Mouse (Mus musculus): ENCODE data around the gene Cd300ld5. TPM values are rescaled to one million over a fixed set of nuclear protein-coding genes. Genes with fewer than 3 reads are reported as not detected.

The Cd300ld5 gene
- total and polyA plus RNA-seq, 2 experiments from 2014 or later = not detected

DNA sequence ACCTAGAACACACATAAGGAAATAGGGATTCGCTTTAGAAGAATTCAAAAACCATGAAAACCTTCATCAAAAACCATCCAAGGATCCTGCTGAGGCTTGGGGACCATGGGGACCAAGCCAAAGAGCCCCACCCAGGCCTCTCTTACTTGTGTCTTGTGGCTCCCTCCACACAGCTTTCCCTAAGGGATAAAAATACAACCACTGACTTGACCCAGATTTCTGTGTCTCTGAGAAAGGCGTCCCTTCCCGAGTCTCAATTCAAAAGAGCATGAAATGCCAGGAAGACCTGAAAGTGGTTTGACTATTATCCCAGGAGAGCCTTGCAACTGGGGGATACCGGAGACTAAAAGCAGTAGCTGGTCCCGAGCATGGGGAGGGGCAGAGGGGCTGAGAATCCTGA, 35.4 kb upstream of the Cd300ld5 start:
- WGBS = 64% methylated on average over 5 of the region's 5 CpGs
- H3K9me3 ChIP-seq (replicated peaks; ENCODE audit: control insufficient read depth, low read length) = no peaks in the 10 kb centered on the region
- no peaks in the 10 kb centered on the region for H3K36me3 ChIP-seq (replicated peaks; ENCODE audit: control insufficient read depth, insufficient read depth, low read length)
- DNase-seq (ENCODE audit: low spot score) = no peak
- no peak for TF ChIP-seq EP300 (IDR thresholded peaks at IDR 0.05; ENCODE audit: low read depth)
- H3K4me2 ChIP-seq (ENCODE audit: low read depth, low read length) = no peak overlapping the region
- no peaks in the 10 kb centered on the region for H3K27me3 ChIP-seq (ENCODE audit: control insufficient read depth, insufficient read depth, low read length)
- H3K4me1 ChIP-seq (ENCODE audit: control insufficient read depth, insufficient read depth) = no peaks in the 10 kb centered on the region
- H3K27ac ChIP-seq (ENCODE audit: low read depth) = no peak overlapping the region
- no peak overlapping the region for H3K4me3 ChIP-seq (ENCODE audit: low read depth, low read length)
- no peak overlapping the region for H3K9ac ChIP-seq (replicated peaks; ENCODE audit: low read depth, low read length)
- no peak for ATAC-seq (ENCODE audit: insufficient read depth, low read depth)

DNA sequence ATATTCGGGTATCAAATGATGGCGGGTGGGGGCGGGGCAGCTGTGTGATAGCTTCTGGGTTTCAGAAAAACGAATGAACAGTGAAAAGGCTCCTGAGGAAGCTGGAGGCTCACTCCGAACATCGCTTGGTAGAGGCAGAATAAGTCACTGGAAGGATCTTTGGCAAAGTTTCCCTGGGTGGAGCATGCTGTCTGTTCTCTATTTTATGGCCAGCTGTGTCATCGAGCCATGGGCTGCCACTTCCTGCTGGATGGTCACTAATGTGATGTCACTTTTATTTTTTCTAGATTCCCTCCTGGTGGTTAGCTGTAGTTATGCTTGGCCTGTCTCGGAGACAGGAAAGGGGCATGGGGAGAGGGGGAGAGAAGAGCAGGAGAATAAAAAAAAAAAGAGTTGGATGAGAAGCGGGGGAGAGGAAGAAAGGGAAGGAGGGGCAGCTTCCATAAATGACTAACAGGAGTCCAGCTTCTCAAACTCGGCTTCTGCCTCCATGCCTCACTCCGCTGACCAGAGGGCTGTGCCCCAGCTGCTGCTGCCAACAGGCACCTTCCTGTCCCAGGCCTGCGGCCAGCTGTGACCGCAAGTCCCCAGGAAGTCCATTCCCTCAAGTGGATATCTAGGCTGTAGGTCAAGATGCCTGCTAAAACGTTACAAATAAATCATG, 34.2 kb upstream of the Cd300ld5 start:
- no peaks in the 10 kb centered on the region for H3K4me1 ChIP-seq (ENCODE audit: control insufficient read depth, insufficient read depth)
- DNase-seq (ENCODE audit: low spot score) (peak; percentile 39), ATAC-seq (ENCODE audit: insufficient read depth, low read depth) (peak; percentile 49; the same call in 1 of the 2 replicates)
- TF ChIP-seq CTCF (IDR thresholded peaks at IDR 0.05; ENCODE audit: low read depth) = no peak
- no peak for TF ChIP-seq EP300 (IDR thresholded peaks at IDR 0.05; ENCODE audit: low read depth)
- H3K4me3 ChIP-seq (ENCODE audit: low read depth, low read length) = no peak overlapping the region
- peak overlapping the region; percentile 37 for H3K4me2 ChIP-seq (ENCODE audit: low read depth, low read length)
- peak overlapping the region; percentile 43; the same call in 1 of the 2 replicates for H3K27ac ChIP-seq (ENCODE audit: low read depth)
- H3K9ac ChIP-seq (replicated peaks; ENCODE audit: low read depth, low read length) = no peak overlapping the region
- H3K36me3 ChIP-seq (replicated peaks; ENCODE audit: control insufficient read depth, insufficient read depth, low read length) = no peaks in the 10 kb centered on the region
- H3K27me3 ChIP-seq (ENCODE audit: control insufficient read depth, insufficient read depth, low read length) = no peaks in the 10 kb centered on the region
- 20% methylated on average over 14 of the region's 14 CpGs for WGBS
- H3K9me3 ChIP-seq (replicated peaks; ENCODE audit: control insufficient read depth, low read length) = no peaks in the 10 kb centered on the region

- no peaks in the 10 kb centered on the region for H3K27me3 ChIP-seq (ENCODE audit: control insufficient read depth, insufficient read depth, low read length)
- no peak overlapping the region for H3K9ac ChIP-seq (replicated peaks; ENCODE audit: low read depth, low read length)
- DNase-seq (ENCODE audit: low spot score) (no peak), ATAC-seq (ENCODE audit: insufficient read depth, low read depth) (no peak)
- no peaks in the 10 kb centered on the region for H3K36me3 ChIP-seq (replicated peaks; ENCODE audit: control insufficient read depth, insufficient read depth, low read length)
- H3K27ac ChIP-seq (ENCODE audit: low read depth) = no peak overlapping the region
- TF ChIP-seq CTCF (IDR thresholded peaks at IDR 0.05; ENCODE audit: low read depth) (no peak), EP300 (IDR thresholded peaks at IDR 0.05; ENCODE audit: low read depth) (no peak)
- WGBS = 12% methylated on average over 9 of the region's 9 CpGs
- H3K9me3 ChIP-seq (replicated peaks; ENCODE audit: control insufficient read depth, low read length) = no peaks in the 10 kb centered on the region
- H3K4me3 ChIP-seq (ENCODE audit: low read depth, low read length) = no peak overlapping the region
- H3K4me1 ChIP-seq (ENCODE audit: control insufficient read depth, insufficient read depth) = no peaks in the 10 kb centered on the region
- 0 out of 2 replicates have a peak overlapping the region, but pooled peaks have one; percentile 10 for H3K4me2 ChIP-seq (ENCODE audit: low read depth, low read length)
Measured at GRCm38 (mm10) chr11:115071015-115071551, 33.5 kb upstream of the Cd300ld5 start.

GRCm38 (mm10) chr11:115066768-115067167, 29.2 kb upstream of the Cd300ld5 start:
- Histone ChIP-seq H3K4me2 (ENCODE audit: low read depth, low read length) (no peak overlapping the region), H3K27ac (ENCODE audit: low read depth) (no peak overlapping the region), H3K9me3 (replicated peaks; ENCODE audit: control insufficient read depth, low read length) (no peaks in the 10 kb centered on the region), H3K4me3 (ENCODE audit: low read depth, low read length) (no peak overlapping the region), H3K36me3 (replicated peaks; ENCODE audit: control insufficient read depth, insufficient read depth, low read length) (no peaks in the 10 kb centered on the region), H3K9ac (replicated peaks; ENCODE audit: low read depth, low read length) (no peak overlapping the region), H3K27me3 (ENCODE audit: control insufficient read depth, insufficient read depth, low read length) (no peaks in the 10 kb centered on the region), H3K4me1 (ENCODE audit: control insufficient read depth, insufficient read depth) (no peaks in the 10 kb centered on the region)
- TF ChIP-seq CTCF (IDR thresholded peaks at IDR 0.05; ENCODE audit: low read depth) (no peak), EP300 (IDR thresholded peaks at IDR 0.05; ENCODE audit: low read depth) (no peak)
- no peak for ATAC-seq (ENCODE audit: insufficient read depth, low read depth)
- WGBS = 60% methylated on average over 6 of the region's 6 CpGs
- no peak for DNase-seq (ENCODE audit: low spot score)

DNA sequence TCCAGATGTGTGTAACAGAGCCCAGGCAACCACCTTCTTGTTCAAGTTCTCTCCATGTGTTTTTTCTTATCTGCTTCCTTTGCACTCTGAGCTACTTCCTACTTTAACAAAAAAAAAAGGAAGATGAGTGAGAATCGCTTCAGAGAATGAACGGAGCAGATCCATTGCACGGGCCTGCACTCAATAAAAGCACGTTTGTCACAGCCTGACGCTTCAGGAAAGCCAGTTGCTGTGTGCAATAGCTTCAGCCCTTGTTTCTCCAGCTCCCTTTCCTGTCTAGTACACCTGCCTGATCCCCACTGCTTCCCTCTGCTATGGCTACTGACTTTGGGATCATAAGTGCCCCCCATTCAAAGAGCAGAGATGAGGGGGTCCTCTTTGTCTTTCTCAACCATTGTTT, 24.5 kb upstream of the Cd300ld5 start, which contains the start of gene Cd300e:
Gene Cd300e, minus strand, starts transcription at position 101 of the 400 bp plus-strand sequence.
- no peak for ATAC-seq (ENCODE audit: insufficient read depth, low read depth)
- TF ChIP-seq CTCF (IDR thresholded peaks at IDR 0.05; ENCODE audit: low read depth) = no peak
- TF ChIP-seq EP300 (IDR thresholded peaks at IDR 0.05; ENCODE audit: low read depth) = no peak
- no peak within 1 kb of the TSS for H3K4me3 ChIP-seq (ENCODE audit: low read depth, low read length)
- H3K27me3 ChIP-seq (ENCODE audit: control insufficient read depth, insufficient read depth, low read length) = no peaks in the 10 kb centered on the region
- no peaks in the 10 kb centered on the region for H3K9me3 ChIP-seq (replicated peaks; ENCODE audit: control insufficient read depth, low read length)
- H3K36me3 ChIP-seq (replicated peaks; ENCODE audit: control insufficient read depth, insufficient read depth, low read length) = no peaks in the 10 kb centered on the region
- H3K9ac ChIP-seq (replicated peaks; ENCODE audit: low read depth, low read length) = no peak within 1 kb of the TSS
- no peak for DNase-seq (ENCODE audit: low spot score)
- WGBS = 45% methylated on average over 5 of the region's 5 CpGs
- no peaks in the 10 kb centered on the region for H3K4me1 ChIP-seq (ENCODE audit: control insufficient read depth, insufficient read depth)
- H3K4me2 ChIP-seq (ENCODE audit: low read depth, low read length) = no peak within 1 kb of the TSS
- H3K27ac ChIP-seq (ENCODE audit: low read depth) = no peak within 1 kb of the TSS

All from heart, postnatal 0 days (tissue).